Mouse (Mus musculus) liver, embryonic 14.5 days (tissue): Measurements from ENCODE around the gene Gabrd.

Source experiments
- CTCF ChIP-seq: IDR thresholded peaks from 2 replicates; pipeline ENCODE4 v1.5.1; 2016; ENCODE audit warnings: antibody characterized with exemption, low read depth, control low read depth
- EP300 ChIP-seq: IDR thresholded peaks from 2 replicates; pipeline ENCODE4 v1.6.1; 2016; ENCODE audit warnings: antibody characterized with exemption, low read depth

DNA sequence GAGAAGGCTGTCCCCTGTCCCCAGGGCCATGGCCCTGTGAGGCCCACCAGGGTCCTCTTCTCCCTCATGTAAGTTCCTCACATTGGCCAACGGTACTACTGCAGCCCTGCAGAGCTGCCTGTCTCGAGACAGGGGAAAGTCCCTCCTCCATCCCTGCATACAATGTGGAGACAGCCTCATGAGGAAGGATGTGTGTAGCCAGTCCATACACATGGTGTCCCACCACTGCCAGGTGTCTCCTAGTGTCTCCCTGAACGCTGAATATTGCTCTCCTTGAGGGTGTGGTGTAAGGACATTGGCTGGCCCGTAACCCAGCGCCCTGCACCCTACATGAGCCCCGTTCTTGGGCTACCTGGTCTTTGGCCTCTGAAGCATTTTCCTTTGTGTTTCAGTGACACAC lies 28.4 kb upstream of the Gabrd start:
- TF ChIP-seq CTCF (no peak), EP300 (no peak)
